Mouse (Mus musculus) embryonic fibroblast, embryonic 13.5 days (primary cell): ENCODE measurements around the gene Abhd18. TPM values are rescaled to one million over a fixed set of nuclear protein-coding genes. Genes with fewer than 3 reads are reported as not detected.

ENCODE experiments used
- H3K27ac ChIP-seq: 2 replicates; pipeline ENCODE4 v1.5.1; 2012; ENCODE audit warnings: low read length, control low read depth, inconsistent platforms; ENCODE audit not compliant: insufficient read depth
- H3K4me1 ChIP-seq: 2 replicates; pipeline ENCODE4 v1.6.1; 2011; ENCODE audit warnings: low read length; ENCODE audit not compliant: control insufficient read depth, insufficient read depth
- H3K4me3 ChIP-seq: 2 replicates; pipeline ENCODE4 v1.5.1; 2011; ENCODE audit warnings: mild to moderate bottlenecking, control low read depth, low read length; ENCODE audit not compliant: insufficient read depth
- CTCF ChIP-seq: IDR thresholded peaks from 2 replicates; pipeline ENCODE4 v1.5.1; 2011; ENCODE audit warnings: mild to moderate bottlenecking, control low read depth, low read length, moderate library complexity, borderline replicate concordance; ENCODE audit not compliant: insufficient read depth
- POLR2A ChIP-seq: IDR thresholded peaks from 2 replicates; pipeline ENCODE4 v1.6.1; 2011; ENCODE audit warnings: low read depth, mild to moderate bottlenecking, control low read depth, low read length, moderate library complexity
- polyA plus RNA-seq: library from polyadenylated mRNA; stranded (reverse); fragments of >200 nt; gene quantifications from 2 replicates; pipeline ENCODE4 v1.2.4, GENCODE M21; 2011; ENCODE audit warnings: low read depth; ENCODE audit not compliant: missing spikeins, insufficient read length

Abhd18 gene
- polyA plus RNA-seq, 1 experiment: 4.4 TPM

- no peak for TF ChIP-seq CTCF
- no peak for TF ChIP-seq POLR2A
- peak overlapping the region; percentile 90 for H3K4me3 ChIP-seq
- H3K27ac ChIP-seq: no peak overlapping the region
- 0 out of 2 replicates have a peak, but pooled peaks cover 3% of the 10 kb centered on the region for H3K4me1 ChIP-seq
Measured at GRCm38 (mm10) chr3:40949903-40950600, 103.3 kb downstream of the Abhd18 start.

DNA sequence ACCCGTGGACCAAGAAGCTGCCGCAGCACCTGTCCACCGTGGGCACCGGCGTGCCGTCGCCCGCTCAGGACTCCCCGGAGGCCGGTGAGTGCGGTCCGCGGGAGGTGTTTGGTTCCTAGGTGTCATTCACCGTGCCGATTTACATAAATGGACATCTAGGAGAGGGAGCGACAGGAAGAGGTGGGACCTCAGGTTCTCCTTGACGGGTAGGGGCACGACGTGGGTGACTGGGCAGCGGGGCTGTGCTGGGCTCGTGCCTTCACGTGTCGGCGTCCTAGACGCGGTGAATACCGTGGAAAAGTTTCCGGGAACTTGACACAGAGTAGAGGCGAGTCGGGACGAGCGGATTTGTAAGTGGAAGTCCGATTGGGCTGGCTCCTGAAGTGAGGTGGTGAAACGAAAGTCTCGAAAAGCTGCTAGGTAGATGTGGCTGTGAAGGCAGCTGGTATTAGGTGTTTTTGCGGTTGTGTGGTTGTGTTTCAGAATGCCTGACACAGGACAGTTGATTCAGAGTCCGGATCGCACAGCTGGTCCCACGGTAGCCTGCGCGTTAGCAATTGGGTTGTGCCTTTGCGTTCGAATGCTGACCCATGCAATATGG lies 103.9 kb downstream of the Abhd18 start:
- Histone ChIP-seq H3K4me3 (peak overlapping the region; percentile 90), H3K4me1 (0 out of 2 replicates have a peak, but pooled peaks cover 3% of the 10 kb centered on the region), H3K27ac (no peak overlapping the region)
- TF ChIP-seq POLR2A (0 out of 2 replicates have a peak, but pooled peaks have one; percentile 36), CTCF (no peak)

DNA sequence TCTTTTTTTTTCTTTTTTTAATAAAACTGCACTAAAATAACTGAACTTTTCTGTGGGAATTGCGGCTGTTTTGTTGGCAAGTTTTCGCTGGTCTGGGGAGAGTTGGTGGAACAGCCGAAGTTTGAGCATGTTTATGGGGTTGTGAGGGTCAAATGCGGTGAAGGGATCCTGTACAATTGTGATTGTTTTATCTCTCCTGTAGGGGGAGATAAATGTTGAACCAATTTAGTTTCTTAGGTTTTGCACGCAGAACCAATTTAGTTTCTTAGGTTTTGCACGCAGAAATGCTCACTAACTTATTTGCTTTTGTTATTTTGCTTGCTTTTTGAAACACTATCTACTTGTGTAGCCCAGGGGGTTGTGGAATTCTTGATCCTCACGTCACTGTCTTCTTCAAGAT lies 104.6 kb downstream of the Abhd18 start:
- Histone ChIP-seq H3K4me1 (0 out of 2 replicates have a peak, but pooled peaks cover 3% of the 10 kb centered on the region), H3K4me3 (peak overlapping the region; percentile 90), H3K27ac (no peak overlapping the region)
- no peak for TF ChIP-seq CTCF
- no peak for TF ChIP-seq POLR2A

DNA sequence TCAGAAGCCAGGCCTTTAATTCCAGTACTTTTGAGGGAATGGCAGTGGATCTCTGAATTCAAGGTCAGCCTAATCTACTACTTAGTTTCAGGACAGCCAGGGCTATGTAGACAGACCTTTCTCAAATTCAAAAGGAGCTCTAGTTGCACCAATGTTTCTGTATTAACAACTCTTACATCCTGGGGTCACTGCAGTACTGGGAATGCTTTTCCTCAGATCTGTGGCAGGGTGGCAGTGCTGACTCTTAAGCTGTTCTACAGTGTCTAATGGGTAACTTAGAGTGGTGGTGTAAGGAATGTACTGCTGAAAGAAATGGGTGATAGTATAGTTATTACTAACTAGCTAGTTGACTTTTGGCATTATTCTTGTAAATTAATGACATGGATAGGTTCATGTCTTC lies 105.8 kb downstream of the Abhd18 start:
- TF ChIP-seq CTCF (no peak), POLR2A (no peak)
- Histone ChIP-seq H3K27ac (no peak overlapping the region), H3K4me1 (0 out of 2 replicates have a peak, but pooled peaks cover 3% of the 10 kb centered on the region), H3K4me3 (no peak overlapping the region)

DNA sequence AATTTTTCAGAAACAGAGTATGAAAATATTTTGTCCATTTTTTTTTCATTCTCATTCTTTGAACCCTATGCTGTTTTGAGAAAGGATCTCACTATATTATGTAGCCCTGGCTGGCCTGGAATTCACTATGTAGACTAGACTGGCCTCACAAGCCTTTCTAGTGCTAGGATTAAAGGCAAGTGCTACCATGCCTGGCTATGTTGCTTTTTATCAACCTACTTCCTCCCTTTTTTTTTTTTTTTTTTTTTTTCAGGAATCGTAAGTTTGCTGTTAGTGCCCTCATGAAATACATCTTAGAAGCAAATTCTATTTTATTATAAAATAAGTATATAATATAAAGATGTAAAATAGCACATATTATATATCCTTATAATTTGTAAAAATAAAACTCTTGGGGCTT lies 108.0 kb downstream of the Abhd18 start:
- H3K4me1 ChIP-seq: no peaks in the 10 kb centered on the region
- no peak overlapping the region for H3K27ac ChIP-seq
- H3K4me3 ChIP-seq: no peak overlapping the region
- TF ChIP-seq POLR2A: no peak
- no peak for TF ChIP-seq CTCF

GRCm38 (mm10) chr3:40958831-40959230 lies 112.1 kb downstream of the Abhd18 start:
- no peak overlapping the region for H3K27ac ChIP-seq
- no peak for TF ChIP-seq POLR2A
- no peaks in the 10 kb centered on the region for H3K4me1 ChIP-seq
- no peak overlapping the region for H3K4me3 ChIP-seq

DNA sequence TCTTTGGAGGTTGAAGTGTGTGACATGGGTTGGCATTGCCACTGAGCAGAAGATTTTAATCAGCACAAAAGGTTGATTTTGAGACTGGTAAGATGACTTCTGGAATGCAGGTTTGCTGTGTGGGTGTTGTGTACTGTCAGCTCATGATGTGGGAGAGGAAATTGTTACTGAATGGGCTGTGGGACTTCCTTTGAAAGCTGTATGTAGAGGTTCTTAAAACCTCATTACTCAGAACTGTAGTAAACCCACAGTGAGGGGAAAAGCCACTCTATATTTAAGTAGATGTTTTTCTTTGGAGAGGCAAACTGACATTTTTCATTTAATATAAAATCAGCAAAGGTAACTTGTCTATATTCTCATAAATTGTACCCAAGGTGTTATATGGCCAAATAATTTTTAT lies 134.0 kb downstream of the Abhd18 start:
- TF ChIP-seq POLR2A (no peak), CTCF (no peak)
- Histone ChIP-seq H3K4me1 (no peaks in the 10 kb centered on the region), H3K4me3 (no peak overlapping the region), H3K27ac (no peak overlapping the region)

DNA sequence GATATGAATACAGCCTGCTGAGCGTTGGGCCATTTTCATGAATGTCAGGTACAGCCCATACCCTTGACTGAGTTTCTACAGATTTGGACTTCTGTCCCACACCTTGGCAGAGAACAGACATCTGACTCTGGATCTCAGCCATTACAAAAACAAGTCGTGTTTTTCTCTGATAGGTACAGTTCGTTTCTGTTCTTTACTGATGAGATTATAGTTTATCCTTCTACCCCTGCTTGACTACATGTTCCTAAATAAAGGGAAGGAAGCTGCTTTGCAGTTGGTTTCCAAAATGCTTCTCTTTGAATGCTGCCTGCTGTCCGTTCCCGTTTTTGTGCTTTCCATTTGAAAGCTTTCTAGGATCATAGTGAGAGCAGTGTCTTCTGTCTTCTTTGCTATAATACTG lies 140.8 kb downstream of the Abhd18 start:
- H3K4me1 ChIP-seq: no peaks in the 10 kb centered on the region
- TF ChIP-seq POLR2A (no peak), CTCF (no peak)

More for the DNA sequence above, 140.8 kb downstream of the Abhd18 start:
- H3K27ac ChIP-seq: no peak overlapping the region
- H3K4me3 ChIP-seq: no peak overlapping the region

Other genes starting within 250 kb of the Abhd18 start
- gene Slc25a31, start 138.1 kb upstream of the Abhd18 start, polyA plus RNA-seq: not detected in 2 replicates
- gene Hspa4l, start 102.5 kb upstream of the Abhd18 start, polyA plus RNA-seq: 21.8 and 25.6 TPM in 2 replicates
- 35.4 and 38.8 TPM in 2 replicates for gene Plk4, start 47.0 kb upstream of the Abhd18 start, polyA plus RNA-seq
- 8.2 and 8.7 TPM in 2 replicates for gene Mfsd8, start 84 bp upstream of the Abhd18 start, polyA plus RNA-seq
- not detected in 2 replicates for gene 1700034I23Rik, start 55.6 kb downstream of the Abhd18 start, polyA plus RNA-seq
- gene Larp1b, start 102.9 kb downstream of the Abhd18 start, polyA plus RNA-seq: 19.3 and 19.6 TPM in 2 replicates
- 91.4 and 93.5 TPM in 2 replicates for gene Pgrmc2, start 236.1 kb downstream of the Abhd18 start, polyA plus RNA-seq